19 mouse cellular contexts compared by ENCODE assay signal in genomic region chr3:42376785-42377184, GRCm38 (mm10).
"Had no signal": no experiment of that assay in that cellular context is flagged by ENCODE, and none has a peak within 500 bp of the region (broad histone marks: within the 10 kb centered on the region; RNA-seq: fewer than 3 reads in every experiment).

No protein-coding gene starts in this region.

- DNase-seq: liver, embryonic 13.5 days; liver, postnatal 0 days; lung, adult 2 months; lung, postnatal 14 days; lung, postnatal 36 days; thymus, adult 2 months; thymus, postnatal 25 days; thymus, postnatal 4 days had no signal

- H3K4me3 ChIP-seq: liver, embryonic 13.5 days; liver, embryonic 15.5 days; lung, embryonic 15.5 days; megakaryocyte, embryonic 14.5 days; midbrain, embryonic 13.5 days; midbrain, embryonic 15.5 days; neural tube, embryonic 12.5 days; stomach, embryonic 15.5 days had no signal

- H3K36me3 ChIP-seq: liver, embryonic 13.5 days; liver, embryonic 15.5 days; lung, embryonic 15.5 days; midbrain, embryonic 13.5 days; midbrain, embryonic 15.5 days; neural tube, embryonic 12.5 days; stomach, embryonic 15.5 days had no signal

- H3K4me1 ChIP-seq: liver, embryonic 13.5 days; liver, embryonic 15.5 days; lung, embryonic 15.5 days; megakaryocyte, embryonic 14.5 days; midbrain, embryonic 13.5 days; midbrain, embryonic 15.5 days; neural tube, embryonic 12.5 days; stomach, embryonic 15.5 days had no signal

- H3K27ac ChIP-seq: liver, embryonic 13.5 days; liver, embryonic 15.5 days; lung, embryonic 15.5 days; macrophage; midbrain, embryonic 13.5 days; midbrain, embryonic 15.5 days; neural tube, embryonic 12.5 days; stomach, embryonic 15.5 days; stomach, postnatal 0 days had no signal

- H3K9ac ChIP-seq: liver, embryonic 13.5 days; liver, embryonic 15.5 days; liver, postnatal 0 days; lung, embryonic 15.5 days; midbrain, embryonic 13.5 days; midbrain, embryonic 15.5 days; neural tube, embryonic 12.5 days; stomach, embryonic 15.5 days had no signal

- H3K4me2 ChIP-seq: liver, embryonic 13.5 days; liver, embryonic 15.5 days; lung, embryonic 15.5 days; midbrain, embryonic 11.5 days; midbrain, embryonic 13.5 days; midbrain, embryonic 15.5 days; neural tube, embryonic 12.5 days; stomach, embryonic 15.5 days had no signal

- H3K9me3 ChIP-seq: liver, embryonic 13.5 days; liver, embryonic 15.5 days; lung, embryonic 15.5 days; megakaryocyte, embryonic 14.5 days; midbrain, embryonic 13.5 days; midbrain, embryonic 15.5 days; neural tube, embryonic 12.5 days; stomach, embryonic 15.5 days had no signal

- H3K27me3 ChIP-seq: liver, embryonic 13.5 days; liver, embryonic 15.5 days; lung, embryonic 15.5 days; megakaryocyte, embryonic 14.5 days; midbrain, embryonic 13.5 days; midbrain, embryonic 15.5 days; neural tube, embryonic 12.5 days; stomach, embryonic 15.5 days had no signal

- ATAC-seq: liver, postnatal 0 days; lung, postnatal 0 days; midbrain, embryonic 13.5 days; midbrain, embryonic 15.5 days had no signal
